Mouse (Mus musculus): Measurements from ENCODE around the gene Ykt6. TPM values are rescaled to one million over a fixed set of nuclear protein-coding genes. Genes with fewer than 3 reads are reported as not detected.
"Not testable (repeated sequence)": the region's sequence is repeated elsewhere in the genome, so short reads cannot be mapped to it uniquely, and the experiment has no call there.

The Ykt6 gene
- polyA plus RNA-seq, 1 experiment from 2014 or later = 52.8 TPM

- H3K9ac ChIP-seq (replicated peaks) = no peak overlapping the region
Measured at GRCm38 (mm10) chr11:5994880-5995279, 39.4 kb downstream of the Ykt6 start.

GRCm38 (mm10) chr11:5995989-5996388 lies 40.5 kb downstream of the Ykt6 start:
- Histone ChIP-seq H3K27ac (no peak overlapping the region), H3K4me1 (replicated peaks) (peaks cover 16% of the 10 kb centered on the region), H3K4me2 (no peak overlapping the region), H3K9ac (replicated peaks) (no peak overlapping the region), H3K4me3 (replicated peaks) (no peak overlapping the region), H3K36me3 (no peaks in the 10 kb centered on the region), H3K9me3 (no peaks in the 10 kb centered on the region), H3K27me3 (no peaks in the 10 kb centered on the region)
- no peak for ATAC-seq (ENCODE audit: insufficient number of reproducible peaks, insufficient read depth, low FRiP score, low TSS enrichment, low read depth)
- WGBS = 16% methylated on average over 8 of the region's 8 CpGs

More at GRCm38 (mm10) chr11:5994880-5995279, 39.4 kb downstream of the Ykt6 start:
- Histone ChIP-seq H3K4me2 (no peak overlapping the region), H3K9me3 (no peaks in the 10 kb centered on the region), H3K27ac (no peak overlapping the region), H3K27me3 (peaks cover 4% of the 10 kb centered on the region; the same call in 1 of the 2 replicates), H3K36me3 (no peaks in the 10 kb centered on the region), H3K4me1 (replicated peaks) (peaks cover 4% of the 10 kb centered on the region), H3K4me3 (replicated peaks) (no peak overlapping the region)
- 81% methylated on average over 3 of the region's 3 CpGs for WGBS
- ATAC-seq (ENCODE audit: insufficient number of reproducible peaks, insufficient read depth, low FRiP score, low TSS enrichment, low read depth) = no peak

- Histone ChIP-seq H3K4me1 (replicated peaks) (peaks cover 19% of the 10 kb centered on the region), H3K27me3 (no peaks in the 10 kb centered on the region; the same call in 1 of the 2 replicates), H3K27ac (no peak overlapping the region), H3K4me3 (replicated peaks) (no peak overlapping the region), H3K9me3 (no peaks in the 10 kb centered on the region), H3K4me2 (no peak overlapping the region), H3K9ac (replicated peaks) (no peak overlapping the region), H3K36me3 (no peaks in the 10 kb centered on the region)
- no peak for ATAC-seq (ENCODE audit: insufficient number of reproducible peaks, insufficient read depth, low FRiP score, low TSS enrichment, low read depth)
- WGBS = 94% methylated on average over 2 of the region's 2 CpGs
Measured at GRCm38 (mm10) chr11:5998472-5998871, 43.0 kb downstream of the Ykt6 start.

- Histone ChIP-seq H3K27me3 (peaks cover 15% of the 10 kb centered on the region), H3K4me1 (replicated peaks) (peaks cover 19% of the 10 kb centered on the region), H3K4me2 (no peak overlapping the region), H3K9ac (replicated peaks) (no peak overlapping the region), H3K36me3 (no peaks in the 10 kb centered on the region), H3K9me3 (no peaks in the 10 kb centered on the region), H3K4me3 (replicated peaks) (no peak overlapping the region), H3K27ac (peak overlapping the region; percentile 75)
- 10% methylated on average over 7 of the region's 8 CpGs for WGBS
- ATAC-seq (ENCODE audit: insufficient number of reproducible peaks, insufficient read depth, low FRiP score, low TSS enrichment, low read depth) = peak; percentile 85
Measured at GRCm38 (mm10) chr11:5999832-6000771, 44.6 kb downstream of the Ykt6 start.

- 79% methylated on average over 14 of the region's 14 CpGs for WGBS
- Histone ChIP-seq H3K36me3 (no peaks in the 10 kb centered on the region), H3K9me3 (no peaks in the 10 kb centered on the region), H3K4me3 (replicated peaks) (no peak overlapping the region), H3K9ac (replicated peaks) (no peak overlapping the region), H3K27ac (peak overlapping the region; percentile 72), H3K27me3 (peaks cover 19% of the 10 kb centered on the region), H3K4me1 (replicated peaks) (peaks cover 19% of the 10 kb centered on the region), H3K4me2 (no peak overlapping the region)
- ATAC-seq (ENCODE audit: insufficient number of reproducible peaks, insufficient read depth, low FRiP score, low TSS enrichment, low read depth) = no peak; the same call in 1 of the 2 replicates
Measured at GRCm38 (mm10) chr11:6000961-6001682, 45.6 kb downstream of the Ykt6 start.

GRCm38 (mm10) chr11:6001981-6002649 lies 46.6 kb downstream of the Ykt6 start:
- WGBS = 72% methylated on average over 9 of the region's 9 CpGs
- Histone ChIP-seq H3K36me3 (no peaks in the 10 kb centered on the region), H3K4me1 (replicated peaks) (peaks cover 19% of the 10 kb centered on the region), H3K27me3 (peaks cover 19% of the 10 kb centered on the region), H3K27ac (peak overlapping the region; percentile 7; the same call in 1 of the 2 replicates), H3K9me3 (no peaks in the 10 kb centered on the region), H3K9ac (replicated peaks) (no peak overlapping the region), H3K4me3 (replicated peaks) (no peak overlapping the region), H3K4me2 (no peak overlapping the region)
- ATAC-seq (ENCODE audit: insufficient number of reproducible peaks, insufficient read depth, low FRiP score, low TSS enrichment, low read depth) = no peak

- 29% methylated on average over 2 of the region's 2 CpGs for WGBS
- H3K27me3 ChIP-seq = peaks cover 25% of the 10 kb centered on the region
- no peaks in the 10 kb centered on the region for H3K36me3 ChIP-seq
- peaks cover 19% of the 10 kb centered on the region for H3K4me1 ChIP-seq (replicated peaks)
- no peak for ATAC-seq (ENCODE audit: insufficient number of reproducible peaks, insufficient read depth, low FRiP score, low TSS enrichment, low read depth)
- H3K9ac ChIP-seq (replicated peaks) = no peak overlapping the region
- H3K4me2 ChIP-seq = no peak overlapping the region
- no peak overlapping the region for H3K27ac ChIP-seq
- H3K9me3 ChIP-seq = no peaks in the 10 kb centered on the region
- no peak overlapping the region for H3K4me3 ChIP-seq (replicated peaks)
Measured at GRCm38 (mm10) chr11:6003046-6003639, 47.6 kb downstream of the Ykt6 start.

GRCm38 (mm10) chr11:6005374-6006043 lies 50.0 kb downstream of the Ykt6 start:
- not testable (repeated sequence) for H3K9me3 ChIP-seq; H3K27ac ChIP-seq; H3K4me3 ChIP-seq (replicated peaks); H3K4me2 ChIP-seq; ATAC-seq (ENCODE audit: insufficient number of reproducible peaks, insufficient read depth, low FRiP score, low TSS enrichment, low read depth); H3K9ac ChIP-seq (replicated peaks); H3K4me1 ChIP-seq (replicated peaks); H3K36me3 ChIP-seq
- H3K27me3 ChIP-seq = peaks cover 34% of the 10 kb centered on the region
- WGBS = 38% methylated on average over 1 of the region's 4 CpGs

GRCm38 (mm10) chr11:6006351-6007009 lies 51.0 kb downstream of the Ykt6 start:
- H3K4me3 ChIP-seq (replicated peaks) = peak overlapping the region; percentile 39
- ATAC-seq (ENCODE audit: insufficient number of reproducible peaks, insufficient read depth, low FRiP score, low TSS enrichment, low read depth); H3K27ac ChIP-seq; H3K36me3 ChIP-seq; H3K9ac ChIP-seq (replicated peaks); H3K4me1 ChIP-seq (replicated peaks); H3K9me3 ChIP-seq: not testable (repeated sequence)
- WGBS = 2% methylated on average over 43 of the region's 44 CpGs
- H3K27me3 ChIP-seq = peaks cover 34% of the 10 kb centered on the region
- H3K4me2 ChIP-seq = peak overlapping the region; percentile 60
